Mouse (Mus musculus) ES-E14 (cell line): ENCODE data around the gene Itgae.

Experiments used
- CHD2 ChIP-seq: IDR thresholded peaks from 2 replicates; pipeline ENCODE4 v1.6.1; 2014; ENCODE audit warnings: mild to moderate bottlenecking, low read depth, low read length, inconsistent platforms
- HCFC1 ChIP-seq: IDR thresholded peaks from 2 replicates; pipeline ENCODE4 v1.6.1; 2012; ENCODE audit warnings: low read length, inconsistent platforms, borderline replicate concordance; ENCODE audit not compliant: insufficient read depth
- MAFK ChIP-seq: IDR thresholded peaks from 2 replicates; pipeline ENCODE4 v1.6.1; 2014; ENCODE audit warnings: mild to moderate bottlenecking, low read depth, low read length, inconsistent platforms; ENCODE audit not compliant: insufficient read depth
- ZC3H11A ChIP-seq: IDR thresholded peaks from 2 replicates; pipeline ENCODE4 v1.6.1; 2012; ENCODE audit warnings: low read depth, mild to moderate bottlenecking, inconsistent platforms, low read length, borderline replicate concordance
- ZNF384 ChIP-seq: IDR thresholded peaks from 2 replicates; pipeline ENCODE4 v1.6.1; 2012; ENCODE audit warnings: low read depth, low read length, inconsistent platforms

DNA sequence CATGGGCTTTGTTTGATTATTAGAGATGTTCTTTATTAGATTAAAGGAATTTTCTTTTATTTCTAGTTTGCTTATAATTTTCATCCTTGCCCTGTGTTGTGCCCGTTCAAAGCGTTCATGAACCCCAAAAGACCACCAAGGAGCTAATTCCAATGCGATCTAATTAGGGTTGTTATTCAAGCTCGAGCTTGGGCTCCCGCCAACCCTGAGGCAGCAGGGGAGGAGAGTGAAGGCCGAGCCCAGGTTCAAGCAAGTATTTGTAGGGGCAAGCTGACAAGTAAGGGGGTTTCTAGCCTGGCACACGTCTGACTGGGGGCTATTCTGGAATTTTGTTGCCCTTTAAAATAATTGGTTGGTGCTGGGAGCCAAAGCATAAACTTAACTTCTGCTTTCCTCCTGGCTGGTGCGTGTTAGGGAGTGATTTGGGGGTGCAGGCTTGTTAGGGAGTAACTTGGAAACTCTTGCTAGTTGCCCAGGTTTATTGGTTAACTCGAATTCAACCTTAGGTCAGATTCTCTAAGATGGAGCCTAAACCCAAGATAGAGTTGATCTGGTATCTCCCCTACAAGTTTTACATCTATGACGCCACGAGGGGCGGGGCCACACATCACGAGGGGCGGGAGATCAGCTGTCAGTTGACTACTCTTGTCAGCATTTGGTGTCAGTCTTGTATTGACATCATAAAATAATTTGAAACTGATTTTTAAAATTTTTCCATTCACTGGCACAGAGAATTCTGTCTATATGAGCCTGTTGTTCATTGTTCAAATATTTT is 9.8 kb downstream of the Itgae start:
- TF ChIP-seq ZNF384 (no peak), ZC3H11A (no peak), HCFC1 (no peak), CHD2 (no peak), MAFK (no peak)
